Mouse (Mus musculus): ENCODE measurements around the gene Nprl3.

- TF ChIP-seq CTCF (IDR thresholded peaks at IDR 0.05; ENCODE audit: low read depth, low read length) = no peak
- no peak for TF ChIP-seq GATA2 (IDR thresholded peaks at IDR 0.05; ENCODE audit: borderline replicate concordance, low read depth, low read length)
- no peak for TF ChIP-seq GATA1 (IDR thresholded peaks at IDR 0.05; ENCODE audit: borderline replicate concordance, low read length)
Observed at GRCm38 (mm10) chr11:32193156-32193555, 74.4 kb downstream of the Nprl3 start.

All from G1E (cell line).